21 mouse cellular contexts compared by ENCODE assay signal in the genomic region with DNA sequence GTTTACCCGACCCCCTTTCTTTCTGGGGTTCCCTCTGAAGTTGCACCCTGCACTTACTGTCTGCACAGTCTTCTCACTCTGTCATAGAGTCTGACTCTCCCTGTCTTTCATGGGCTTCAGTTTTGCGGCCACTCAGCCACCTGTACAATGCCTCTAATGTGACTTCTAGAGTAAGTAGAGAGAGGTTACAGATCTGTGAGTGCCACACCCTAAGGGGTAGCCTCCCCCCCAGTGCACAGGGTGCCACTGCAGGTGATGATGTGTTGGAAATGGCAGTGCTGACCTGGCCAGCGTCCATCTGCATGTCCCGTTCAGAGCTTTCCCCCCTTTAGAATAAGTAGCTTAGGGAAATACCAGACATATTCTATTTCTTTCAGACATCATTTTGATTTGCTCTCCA. TPM values are rescaled to one million over a fixed set of nuclear protein-coding genes. Genes with fewer than 3 reads are reported as not detected.
"Had no signal": no experiment of that assay in that cellular context is flagged by ENCODE, and none has a peak within 500 bp of the region (broad histone marks: within the 10 kb centered on the region; RNA-seq: fewer than 3 reads in every experiment).

No protein-coding gene starts in this region.

- H3K36me3 ChIP-seq: neural tube, embryonic 13.5 days; stomach, embryonic 15.5 days had no signal

- DNase-seq: retina, postnatal 1 day; right cerebral cortex, adult 18-20 months; right cerebral cortex, postnatal 14 days; right cerebral cortex, postnatal 25 days; right cerebral cortex, postnatal 4 days; spleen, adult 18-20 months; thymus, adult 18-20 months; thymus, adult 2 months; thymus, postnatal 14 days; thymus, postnatal 25 days; thymus, postnatal 36 days; thymus, postnatal 4 days had no signal

- H3K27me3 ChIP-seq: neural tube, embryonic 13.5 days; neural tube, embryonic 15.5 days; stomach, embryonic 15.5 days had no signal

- H3K9me3 ChIP-seq: neural tube, embryonic 13.5 days; neural tube, embryonic 15.5 days; stomach, embryonic 15.5 days had no signal

- H3K9ac ChIP-seq: neural tube, embryonic 13.5 days; neural tube, embryonic 15.5 days; stomach, embryonic 15.5 days had no signal

- H3K4me3 ChIP-seq: neural tube, embryonic 13.5 days; neural tube, embryonic 15.5 days; stomach, embryonic 15.5 days had no signal

- H3K4me2 ChIP-seq: neural tube, embryonic 13.5 days; neural tube, embryonic 15.5 days; stomach, embryonic 15.5 days had no signal

- H3K4me1 ChIP-seq: stomach, embryonic 15.5 days had no signal

- H3K27ac ChIP-seq: stomach, embryonic 15.5 days; stomach, postnatal 0 days had no signal

RNA-seq across cellular contexts. Expression of gene Lamp5, which starts 56.8 kb away (rescaled TPM):
- total RNA-seq: neutrophil, adult 5-6 weeks had no signal
- polyA plus RNA-seq: small intestine, adult 2 months; stomach, embryonic 14.5 days; thymus, adult 2 months; thymus, postnatal 0 days; urinary bladder, adult 2 months had no signal
